15 mouse cellular contexts compared by ENCODE assay signal in genomic region chr11:68226654-68227057, GRCm38 (mm10).
DNase-seq lines count a peak whose midpoint lies in the region; ATAC-seq lines count a peak whose summit lies in the region.
"Had no signal": no experiment of that assay in that cellular context is flagged by ENCODE, and none has a peak within 500 bp of the region (broad histone marks: within the 10 kb centered on the region; RNA-seq: fewer than 3 reads in every experiment).

No protein-coding gene starts in this region.

- no peaks in the 10 kb centered on the region for H3K9me3 ChIP-seq in midbrain, embryonic 12.5 days
- no peaks in the 10 kb centered on the region for H3K9me3 ChIP-seq in midbrain, embryonic 14.5 days (ENCODE audit: control insufficient read depth, low read length)
- H3K9me3 ChIP-seq in hindbrain, embryonic 16.5 days (ENCODE audit: control insufficient read depth, low read length) = no peaks in the 10 kb centered on the region
- H3K9me3 ChIP-seq: forebrain, embryonic 15.5 days; limb, embryonic 15.5 days had no signal

- WGBS in midbrain, embryonic 12.5 days = 16% methylated on average over 5 of the region's 5 CpGs
- 17% methylated on average over 5 of the region's 5 CpGs for WGBS in midbrain, embryonic 14.5 days
- 19% methylated on average over 5 of the region's 5 CpGs for WGBS in hindbrain, embryonic 16.5 days

- peaks cover 46% of the 10 kb centered on the region for H3K27me3 ChIP-seq in midbrain, embryonic 12.5 days
- no peaks in the 10 kb centered on the region; the same call in 1 of the 2 replicates for H3K27me3 ChIP-seq in midbrain, embryonic 14.5 days (ENCODE audit: control insufficient read depth, insufficient read depth, low read length)
- no peaks in the 10 kb centered on the region for H3K27me3 ChIP-seq in hindbrain, embryonic 16.5 days (replicated peaks; ENCODE audit: control insufficient read depth, insufficient read depth, low read length)
- H3K27me3 ChIP-seq: forebrain, embryonic 15.5 days; limb, embryonic 15.5 days had no signal

- ATAC-seq in midbrain, embryonic 12.5 days (ENCODE audit: low FRiP score, low read depth) = peak; percentile 30; the same call in 1 of the 2 replicates
- ATAC-seq in midbrain, embryonic 14.5 days (ENCODE audit: low FRiP score, low TSS enrichment) = no peak
- 0 out of 2 replicates have a peak, but pooled peaks have one; percentile 48 for ATAC-seq in hindbrain, embryonic 16.5 days
- ATAC-seq: forebrain, embryonic 15.5 days; intestine, embryonic 16.5 days; liver, postnatal 0 days had no signal

- no peak overlapping the region for H3K4me2 ChIP-seq in midbrain, embryonic 12.5 days (replicated peaks)
- no peak overlapping the region for H3K4me2 ChIP-seq in midbrain, embryonic 14.5 days (ENCODE audit: low read length)
- no peak overlapping the region for H3K4me2 ChIP-seq in hindbrain, embryonic 16.5 days (ENCODE audit: low read length)
- H3K4me2 ChIP-seq: forebrain, embryonic 15.5 days; limb, embryonic 15.5 days had no signal

- no peaks in the 10 kb centered on the region for H3K36me3 ChIP-seq in midbrain, embryonic 12.5 days
- no peaks in the 10 kb centered on the region for H3K36me3 ChIP-seq in midbrain, embryonic 14.5 days (ENCODE audit: control insufficient read depth, insufficient read depth, low read length)
- no peaks in the 10 kb centered on the region for H3K36me3 ChIP-seq in hindbrain, embryonic 16.5 days (ENCODE audit: control insufficient read depth, insufficient read depth, low read length)
- H3K36me3 ChIP-seq: forebrain, embryonic 15.5 days; limb, embryonic 15.5 days had no signal

- DNase-seq in midbrain, embryonic 14.5 days = no peak
- peak; percentile 44 for DNase-seq in embryo, embryonic 11 days
- no peak for DNase-seq in gastrocnemius, postnatal 25 days
- DNase-seq in c-Kit-positive CD71-positive TER-119-positive erythroid progenitor cells, embryonic 14.5 days (ENCODE audit: low spot score) = no peak
- DNase-seq in gastrocnemius, postnatal 14 days = no peak
- DNase-seq: adrenal gland, adult 2 months; kidney, postnatal 36 days; liver, postnatal 0 days; lung, postnatal 10 days; right cerebral cortex, postnatal 4 days had no signal

- H3K9ac ChIP-seq in midbrain, embryonic 12.5 days (replicated peaks) = no peak overlapping the region
- H3K9ac ChIP-seq in midbrain, embryonic 14.5 days (replicated peaks; ENCODE audit: low read length) = no peak overlapping the region
- no peak overlapping the region for H3K9ac ChIP-seq in hindbrain, embryonic 16.5 days (ENCODE audit: low read depth, low read length)
- H3K9ac ChIP-seq: forebrain, embryonic 15.5 days; limb, embryonic 15.5 days; liver, postnatal 0 days had no signal

- H3K27ac ChIP-seq in midbrain, embryonic 12.5 days (replicated peaks) = peak overlapping the region; percentile 1; the same call in 1 of the 2 replicates
- H3K27ac ChIP-seq in midbrain, embryonic 14.5 days (replicated peaks; ENCODE audit: low read depth, low read length) = no peak overlapping the region; the same call in 1 of the 2 replicates
- H3K27ac ChIP-seq in hindbrain, embryonic 16.5 days (ENCODE audit: low read depth, low read length) = no peak overlapping the region
- H3K27ac ChIP-seq: forebrain, embryonic 15.5 days; limb, embryonic 15.5 days had no signal

- intact Hi-C loops in gastrocnemius, postnatal 14 days (cut with DNase I; ENCODE audit: low total_unique reads) = no loop called here

- H3K4me1 ChIP-seq in midbrain, embryonic 12.5 days = peaks cover 27% of the 10 kb centered on the region
- H3K4me1 ChIP-seq in midbrain, embryonic 14.5 days (ENCODE audit: control insufficient read depth, insufficient read depth, low read length) = 0 out of 2 replicates have a peak, but pooled peaks cover 8% of the 10 kb centered on the region
- peaks cover 6% of the 10 kb centered on the region; the same call in 1 of the 2 replicates for H3K4me1 ChIP-seq in hindbrain, embryonic 16.5 days (ENCODE audit: control insufficient read depth, insufficient read depth, low read depth, low read length)

- H3K4me3 ChIP-seq in midbrain, embryonic 12.5 days = no peak overlapping the region
- no peak overlapping the region for H3K4me3 ChIP-seq in midbrain, embryonic 14.5 days (replicated peaks; ENCODE audit: low read depth, low read length)
- no peak overlapping the region for H3K4me3 ChIP-seq in hindbrain, embryonic 16.5 days (ENCODE audit: low read length)
- H3K4me3 ChIP-seq: forebrain, embryonic 15.5 days; limb, embryonic 15.5 days had no signal
